Mouse (Mus musculus): ENCODE measurements at regions not wholly inside any gene's neighbourhood (a gene's known extent, or its start where the extent isn't known, plus 50 kb on each side); places are given as distances from the start of the nearest gene placed in this dataset.

DNA sequence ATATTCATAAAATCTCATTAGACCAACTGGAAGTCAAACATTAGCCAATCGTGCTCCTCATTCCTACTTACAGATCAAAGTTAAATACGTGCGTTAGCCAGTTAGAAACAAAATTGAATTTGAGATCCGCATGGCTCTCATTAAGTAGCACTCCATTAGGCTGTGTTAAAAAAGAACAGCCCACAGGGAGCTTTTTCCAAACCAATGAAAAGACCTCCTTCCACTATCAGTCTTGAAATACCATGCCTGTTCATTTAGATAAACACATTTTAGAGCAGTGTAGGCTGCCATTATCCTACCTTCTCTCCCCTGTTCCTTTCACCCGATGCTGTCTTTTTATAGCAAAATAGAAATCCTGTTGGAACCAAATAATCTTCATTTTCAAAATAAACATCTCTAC lies 261.5 kb upstream of the Ppargc1a start:
- no peak overlapping the region for H3K4me2 ChIP-seq (ENCODE audit: low read depth, low read length)
- no peaks in the 10 kb centered on the region for H3K27me3 ChIP-seq (ENCODE audit: control insufficient read depth, insufficient read depth, low read length)
- 59% methylated on average over 5 of the region's 5 CpGs for WGBS
- H3K4me1 ChIP-seq (ENCODE audit: control insufficient read depth, insufficient read depth, low read length) = no peaks in the 10 kb centered on the region
- no peak overlapping the region for H3K4me3 ChIP-seq (ENCODE audit: low read depth, low read length)
- H3K9me3 ChIP-seq (ENCODE audit: control insufficient read depth, low read length) = no peaks in the 10 kb centered on the region
- H3K36me3 ChIP-seq (ENCODE audit: control insufficient read depth, insufficient read depth, low read length) = no peaks in the 10 kb centered on the region
- ATAC-seq (ENCODE audit: low read depth) = no peak
- H3K9ac ChIP-seq (replicated peaks; ENCODE audit: low read depth, low read length) = no peak overlapping the region
- no peak overlapping the region for H3K27ac ChIP-seq (ENCODE audit: low read depth, low read length)

DNA sequence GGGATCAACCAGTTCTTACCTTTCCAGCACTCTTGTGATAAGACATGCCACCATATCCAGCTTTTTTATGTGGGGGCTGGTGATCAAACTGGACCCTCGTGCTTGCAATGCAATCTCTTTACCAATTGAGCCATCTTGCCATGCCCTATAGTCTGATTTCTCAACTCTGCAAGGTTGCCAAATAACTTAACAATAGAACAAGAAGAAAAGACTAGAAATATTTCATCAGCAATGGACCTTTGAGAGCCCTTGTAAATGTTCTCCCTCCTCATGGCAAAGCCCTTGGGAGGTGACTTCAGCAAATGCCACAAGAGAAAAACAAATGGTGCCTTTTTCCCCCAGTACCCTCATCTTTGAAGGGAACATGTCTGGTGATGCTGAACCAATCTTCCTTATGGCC lies 258.7 kb upstream of the Ppargc1a start:
- Histone ChIP-seq H3K4me3 (ENCODE audit: low read depth, low read length) (no peak overlapping the region), H3K4me2 (ENCODE audit: low read depth, low read length) (no peak overlapping the region), H3K36me3 (ENCODE audit: control insufficient read depth, insufficient read depth, low read length) (no peaks in the 10 kb centered on the region), H3K9ac (replicated peaks; ENCODE audit: low read depth, low read length) (no peak overlapping the region), H3K4me1 (ENCODE audit: control insufficient read depth, insufficient read depth, low read length) (no peaks in the 10 kb centered on the region), H3K27ac (ENCODE audit: low read depth, low read length) (no peak overlapping the region), H3K9me3 (ENCODE audit: control insufficient read depth, low read length) (no peaks in the 10 kb centered on the region), H3K27me3 (ENCODE audit: control insufficient read depth, insufficient read depth, low read length) (no peaks in the 10 kb centered on the region)
- no peak for ATAC-seq (ENCODE audit: low read depth)
- WGBS = 76% methylated on average over 1 of the region's 1 CpGs

DNA sequence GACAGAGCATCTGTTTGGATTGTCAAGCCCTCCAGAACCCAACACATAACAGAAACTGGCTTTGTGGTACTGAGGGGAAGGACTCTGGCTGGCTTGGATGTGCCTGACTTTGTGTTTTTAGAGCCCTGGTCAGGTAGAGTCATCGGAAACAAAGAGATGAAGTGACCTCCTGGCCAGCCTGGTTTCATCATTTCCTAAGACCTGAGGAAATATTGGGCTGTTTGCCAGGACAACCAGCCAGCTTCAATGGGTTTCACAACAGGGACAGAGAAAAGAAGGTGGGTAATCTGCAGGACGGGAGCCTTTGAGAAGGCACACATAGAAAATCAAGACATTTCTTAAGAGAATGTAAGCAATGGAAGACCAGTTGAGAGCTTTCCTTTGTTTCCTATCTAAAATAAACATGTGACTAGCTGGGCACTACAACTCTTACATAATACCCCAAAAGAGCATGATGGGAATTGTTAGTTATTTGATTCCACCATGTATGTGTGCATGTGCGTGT lies 258.1 kb upstream of the Ppargc1a start:
- Histone ChIP-seq H3K9me3 (ENCODE audit: control insufficient read depth, low read length) (no peaks in the 10 kb centered on the region), H3K27ac (ENCODE audit: low read depth, low read length) (no peak overlapping the region), H3K27me3 (ENCODE audit: control insufficient read depth, insufficient read depth, low read length) (no peaks in the 10 kb centered on the region), H3K4me2 (ENCODE audit: low read depth, low read length) (no peak overlapping the region), H3K36me3 (ENCODE audit: control insufficient read depth, insufficient read depth, low read length) (no peaks in the 10 kb centered on the region), H3K9ac (replicated peaks; ENCODE audit: low read depth, low read length) (no peak overlapping the region), H3K4me1 (ENCODE audit: control insufficient read depth, insufficient read depth, low read length) (no peaks in the 10 kb centered on the region), H3K4me3 (ENCODE audit: low read depth, low read length) (no peak overlapping the region)
- 97% methylated on average over 3 of the region's 3 CpGs for WGBS
- no peak for ATAC-seq (ENCODE audit: low read depth)

DNA sequence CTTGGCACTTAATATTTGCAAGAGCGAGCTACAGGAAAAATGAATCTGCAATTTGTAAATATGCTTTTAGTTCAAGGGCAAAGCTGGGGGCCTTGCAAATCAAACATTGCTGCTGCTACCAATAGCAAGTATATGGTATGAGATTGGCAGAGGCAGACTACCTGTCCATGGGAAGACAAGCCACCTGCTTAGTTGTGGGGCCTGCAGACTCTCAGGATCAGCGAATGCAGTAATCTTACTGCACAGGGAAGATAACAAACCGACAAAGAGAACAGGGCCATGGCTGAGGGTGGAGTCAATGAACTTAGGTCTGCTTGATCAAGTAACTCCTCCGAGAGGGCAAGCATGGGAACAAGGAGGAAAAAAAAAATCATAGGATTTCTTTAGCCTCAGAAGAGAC lies 257.2 kb upstream of the Ppargc1a start:
- no peak overlapping the region for H3K27ac ChIP-seq (ENCODE audit: low read depth, low read length)
- no peaks in the 10 kb centered on the region for H3K27me3 ChIP-seq (ENCODE audit: control insufficient read depth, insufficient read depth, low read length)
- WGBS = 92% methylated on average over 4 of the region's 4 CpGs
- no peak overlapping the region for H3K4me2 ChIP-seq (ENCODE audit: low read depth, low read length)
- H3K9me3 ChIP-seq (ENCODE audit: control insufficient read depth, low read length) = no peaks in the 10 kb centered on the region
- H3K9ac ChIP-seq (replicated peaks; ENCODE audit: low read depth, low read length) = no peak overlapping the region
- H3K36me3 ChIP-seq (ENCODE audit: control insufficient read depth, insufficient read depth, low read length) = no peaks in the 10 kb centered on the region
- no peaks in the 10 kb centered on the region for H3K4me1 ChIP-seq (ENCODE audit: control insufficient read depth, insufficient read depth, low read length)
- ATAC-seq (ENCODE audit: low read depth) = no peak
- H3K4me3 ChIP-seq (ENCODE audit: low read depth, low read length) = no peak overlapping the region

DNA sequence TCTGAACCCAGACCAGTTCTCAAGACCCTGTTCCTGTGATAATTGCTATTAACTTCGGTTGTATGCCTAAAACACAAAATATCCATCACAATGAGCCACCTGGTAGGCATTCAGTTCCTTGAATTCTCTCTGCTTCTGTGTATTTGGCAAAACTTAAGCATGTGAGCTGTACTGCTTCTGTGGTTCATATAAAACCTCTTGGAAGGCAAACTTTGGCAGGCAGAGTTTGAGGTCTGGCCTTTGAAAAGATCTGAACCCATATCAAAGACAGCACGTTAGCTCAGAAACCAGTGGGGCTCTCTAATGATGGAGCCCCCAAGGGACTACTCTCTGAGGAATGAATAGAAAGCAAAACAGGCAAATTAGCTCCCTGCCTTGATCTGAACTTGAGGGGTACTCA lies 256.1 kb upstream of the Ppargc1a start:
- no peak for ATAC-seq (ENCODE audit: low read depth)
- 41% methylated on average over 2 of the region's 2 CpGs for WGBS

DNA sequence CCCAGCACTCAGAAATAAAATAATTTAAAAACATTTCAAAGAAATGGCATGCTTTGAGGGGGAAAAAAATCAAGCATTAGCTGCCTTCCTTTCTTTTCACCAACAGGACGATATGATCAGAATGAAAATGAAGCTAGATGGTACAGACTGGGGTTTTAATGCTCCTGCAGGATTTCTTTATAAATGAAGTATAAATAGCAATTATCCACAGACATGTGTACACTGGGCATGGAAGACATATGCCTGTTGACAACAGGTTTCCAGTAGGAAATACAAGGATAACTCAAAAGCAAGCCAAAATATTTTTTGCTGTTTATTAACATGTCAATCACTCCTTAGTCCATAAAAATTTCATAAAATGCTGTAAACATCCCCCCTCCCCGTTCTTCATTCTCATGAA lies 248.7 kb upstream of the Ppargc1a start:
- no peak for ATAC-seq (ENCODE audit: low read depth)

More for the DNA sequence above, 256.1 kb upstream of the Ppargc1a start:
- H3K27ac ChIP-seq (ENCODE audit: low read depth, low read length) = no peak overlapping the region
- H3K9me3 ChIP-seq (ENCODE audit: control insufficient read depth, low read length) = no peaks in the 10 kb centered on the region
- H3K4me3 ChIP-seq (ENCODE audit: low read depth, low read length) = no peak overlapping the region
- H3K9ac ChIP-seq (replicated peaks; ENCODE audit: low read depth, low read length) = no peak overlapping the region
- no peaks in the 10 kb centered on the region for H3K27me3 ChIP-seq (ENCODE audit: control insufficient read depth, insufficient read depth, low read length)
- H3K36me3 ChIP-seq (ENCODE audit: control insufficient read depth, insufficient read depth, low read length) = no peaks in the 10 kb centered on the region
- no peaks in the 10 kb centered on the region for H3K4me1 ChIP-seq (ENCODE audit: control insufficient read depth, insufficient read depth, low read length)
- no peak overlapping the region for H3K4me2 ChIP-seq (ENCODE audit: low read depth, low read length)

DNA sequence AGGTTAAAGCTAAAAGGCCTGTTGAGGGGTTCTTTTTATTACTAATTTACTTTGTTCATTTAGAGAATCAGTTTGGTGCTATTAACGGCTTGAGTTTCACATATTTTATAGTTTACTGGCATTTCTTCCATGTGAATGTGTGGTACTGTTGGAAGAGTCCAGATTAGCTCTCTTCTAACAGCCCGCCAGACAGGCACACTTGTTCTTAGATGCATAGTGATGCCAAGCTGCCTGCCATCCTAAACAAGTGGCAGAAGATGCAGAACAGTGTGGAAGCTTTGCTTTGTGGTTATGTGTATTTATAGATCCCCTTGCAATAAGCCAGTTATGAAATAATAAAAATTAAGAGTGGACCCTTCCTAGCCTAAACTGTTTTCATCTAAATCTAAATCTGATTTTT lies 244.2 kb upstream of the Ppargc1a start:
- H3K36me3 ChIP-seq (ENCODE audit: control insufficient read depth, insufficient read depth, low read length) = no peaks in the 10 kb centered on the region
- no peaks in the 10 kb centered on the region for H3K9me3 ChIP-seq (ENCODE audit: control insufficient read depth, low read length)
- no peak overlapping the region for H3K9ac ChIP-seq (replicated peaks; ENCODE audit: low read depth, low read length)
- WGBS = 79% methylated on average over 2 of the region's 2 CpGs
- no peak overlapping the region for H3K27ac ChIP-seq (ENCODE audit: low read depth, low read length)
- H3K4me3 ChIP-seq (ENCODE audit: low read depth, low read length) = no peak overlapping the region
- H3K4me1 ChIP-seq (ENCODE audit: control insufficient read depth, insufficient read depth, low read length) = no peaks in the 10 kb centered on the region
- no peak for ATAC-seq (ENCODE audit: low read depth)
- no peaks in the 10 kb centered on the region for H3K27me3 ChIP-seq (ENCODE audit: control insufficient read depth, insufficient read depth, low read length)
- no peak overlapping the region for H3K4me2 ChIP-seq (ENCODE audit: low read depth, low read length)

More for the DNA sequence above, 248.7 kb upstream of the Ppargc1a start:
- Histone ChIP-seq H3K4me1 (ENCODE audit: control insufficient read depth, insufficient read depth, low read length) (no peaks in the 10 kb centered on the region), H3K9me3 (ENCODE audit: control insufficient read depth, low read length) (no peaks in the 10 kb centered on the region), H3K27ac (ENCODE audit: low read depth, low read length) (no peak overlapping the region), H3K36me3 (ENCODE audit: control insufficient read depth, insufficient read depth, low read length) (no peaks in the 10 kb centered on the region), H3K9ac (replicated peaks; ENCODE audit: low read depth, low read length) (no peak overlapping the region), H3K4me2 (ENCODE audit: low read depth, low read length) (no peak overlapping the region), H3K4me3 (ENCODE audit: low read depth, low read length) (no peak overlapping the region), H3K27me3 (ENCODE audit: control insufficient read depth, insufficient read depth, low read length) (no peaks in the 10 kb centered on the region)
- WGBS = 72% methylated on average over 2 of the region's 2 CpGs

DNA sequence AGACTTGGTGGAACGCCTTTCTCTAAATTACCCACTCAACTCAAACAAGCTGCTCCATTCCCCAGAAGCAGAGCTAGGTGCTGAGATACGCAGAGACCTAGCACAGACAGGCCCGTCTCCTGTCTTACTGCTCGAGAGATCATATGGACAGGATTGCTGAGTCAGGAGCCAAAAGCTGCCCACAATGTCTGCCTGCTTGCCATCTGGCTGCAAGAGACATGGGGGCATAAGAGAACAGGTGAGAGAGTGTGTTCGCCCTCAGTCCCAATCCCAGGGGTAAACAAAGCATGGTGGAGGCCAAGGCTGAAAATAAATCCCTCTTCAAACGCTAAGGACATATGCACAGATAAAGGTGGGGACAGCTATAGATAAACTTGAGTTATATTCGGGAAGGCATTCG lies 234.0 kb upstream of the Ppargc1a start:
- Histone ChIP-seq H3K4me2 (ENCODE audit: low read depth, low read length) (no peak overlapping the region), H3K9me3 (ENCODE audit: control insufficient read depth, low read length) (no peaks in the 10 kb centered on the region), H3K9ac (replicated peaks; ENCODE audit: low read depth, low read length) (no peak overlapping the region), H3K27me3 (ENCODE audit: control insufficient read depth, insufficient read depth, low read length) (no peaks in the 10 kb centered on the region), H3K4me1 (ENCODE audit: control insufficient read depth, insufficient read depth, low read length) (no peaks in the 10 kb centered on the region), H3K27ac (ENCODE audit: low read depth, low read length) (no peak overlapping the region), H3K36me3 (ENCODE audit: control insufficient read depth, insufficient read depth, low read length) (no peaks in the 10 kb centered on the region), H3K4me3 (ENCODE audit: low read depth, low read length) (no peak overlapping the region)
- no peak for ATAC-seq (ENCODE audit: low read depth)
- WGBS = 84% methylated on average over 8 of the region's 8 CpGs

DNA sequence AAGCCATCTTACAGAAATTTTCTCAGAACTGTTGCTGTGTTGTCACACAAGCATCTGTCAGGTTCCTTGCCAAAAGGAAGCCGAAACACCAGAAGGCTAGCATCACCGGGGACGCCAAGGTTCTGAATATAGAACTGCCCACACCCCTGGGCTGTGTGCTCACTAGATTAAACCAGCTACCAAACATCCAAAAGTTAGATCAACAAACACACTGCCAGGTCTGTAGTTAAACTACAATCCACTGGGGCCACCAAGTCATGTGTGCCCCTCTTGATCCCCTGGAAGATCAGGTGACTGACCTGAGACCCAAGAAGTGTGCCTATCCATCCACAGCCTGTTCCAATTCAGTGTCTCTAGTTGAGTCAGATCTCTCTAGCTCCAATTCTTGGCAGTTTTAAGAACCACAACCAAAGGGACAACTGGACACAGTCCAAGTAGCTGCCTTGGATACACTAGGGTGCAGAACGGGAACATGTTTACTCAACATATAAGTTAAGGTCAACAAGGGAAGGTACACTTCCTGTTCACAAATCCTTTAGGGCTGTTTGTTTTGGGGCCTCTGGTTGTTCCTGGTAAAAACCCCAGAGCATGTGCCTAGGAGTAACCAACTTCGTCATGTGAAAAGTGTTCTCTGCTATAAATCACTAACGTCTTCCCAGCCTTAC lies 232.0 kb upstream of the Ppargc1a start:
- H3K36me3 ChIP-seq (ENCODE audit: control insufficient read depth, insufficient read depth, low read length) = no peaks in the 10 kb centered on the region
- no peak overlapping the region for H3K4me3 ChIP-seq (ENCODE audit: low read depth, low read length)
- H3K4me1 ChIP-seq (ENCODE audit: control insufficient read depth, insufficient read depth, low read length) = no peaks in the 10 kb centered on the region
- WGBS = 85% methylated on average over 6 of the region's 6 CpGs
- H3K9me3 ChIP-seq (ENCODE audit: control insufficient read depth, low read length) = no peaks in the 10 kb centered on the region
- H3K27me3 ChIP-seq (ENCODE audit: control insufficient read depth, insufficient read depth, low read length) = no peaks in the 10 kb centered on the region
- no peak overlapping the region for H3K4me2 ChIP-seq (ENCODE audit: low read depth, low read length)
- H3K9ac ChIP-seq (replicated peaks; ENCODE audit: low read depth, low read length) = no peak overlapping the region
- H3K27ac ChIP-seq (ENCODE audit: low read depth, low read length) = no peak overlapping the region
- ATAC-seq (ENCODE audit: low read depth) = no peak

Data from neural tube, embryonic 14.5 days (tissue).